Mouse (Mus musculus) gastrocnemius, postnatal 25 days (tissue): ENCODE measurements at regions not wholly inside any gene's neighbourhood (a gene's known extent, or its start where the extent isn't known, plus 50 kb on each side); places are given as distances from the start of the nearest gene placed in this dataset.

ENCODE experiments used
- DNase-seq: peaks from one replicate; pipeline ENCODE4 v3.0.0; 2022

GRCm38 (mm10) chr15:61508806-61509205 lies 586.0 kb upstream of the A1bg start:
- DNase-seq = no peak

GRCm38 (mm10) chr15:61506361-61506897 lies 583.6 kb upstream of the A1bg start:
- DNase-seq = no peak

- DNase-seq = no peak
Observed at GRCm38 (mm10) chr15:61503436-61503835, 580.6 kb upstream of the A1bg start.

GRCm38 (mm10) chr15:61489731-61490130 lies 566.9 kb upstream of the A1bg start:
- no peak for DNase-seq

GRCm38 (mm10) chr15:61481861-61482260 lies 559.0 kb upstream of the A1bg start:
- DNase-seq = no peak

GRCm38 (mm10) chr15:61473900-61474299 lies 551.1 kb upstream of the A1bg start:
- no peak for DNase-seq

GRCm38 (mm10) chr15:61455042-61455441 lies 532.2 kb upstream of the A1bg start:
- no peak for DNase-seq

- no peak for DNase-seq
Observed at GRCm38 (mm10) chr15:61454350-61454671, 531.5 kb upstream of the A1bg start.

- DNase-seq = no peak
Observed at GRCm38 (mm10) chr15:61453656-61454349, 531.0 kb upstream of the A1bg start.

- no peak for DNase-seq
Observed at GRCm38 (mm10) chr15:61450217-61450616, 527.4 kb upstream of the A1bg start.

- DNase-seq = no peak
Observed at GRCm38 (mm10) chr15:61448482-61448881, 525.7 kb upstream of the A1bg start.

- DNase-seq = no peak
Observed at GRCm38 (mm10) chr15:61446053-61446840, 523.4 kb upstream of the A1bg start.

- DNase-seq = no peak
Observed at GRCm38 (mm10) chr15:61441734-61442398, 519.1 kb upstream of the A1bg start.

GRCm38 (mm10) chr15:61441012-61441411 lies 518.2 kb upstream of the A1bg start:
- DNase-seq = no peak

- no peak for DNase-seq
Observed at GRCm38 (mm10) chr15:61440284-61440683, 517.5 kb upstream of the A1bg start.

GRCm38 (mm10) chr15:61439623-61440170 lies 516.9 kb upstream of the A1bg start:
- no peak for DNase-seq

- no peak for DNase-seq
Observed at GRCm38 (mm10) chr15:61428818-61429415, 506.1 kb upstream of the A1bg start.

GRCm38 (mm10) chr15:61422989-61423388 lies 500.2 kb upstream of the A1bg start:
- no peak for DNase-seq

- DNase-seq = no peak
Observed at GRCm38 (mm10) chr15:61417506-61417905, 494.7 kb upstream of the A1bg start.

- DNase-seq = no peak
Observed at GRCm38 (mm10) chr15:61416841-61417240, 494.0 kb upstream of the A1bg start.

- no peak for DNase-seq
Observed at GRCm38 (mm10) chr15:61415626-61416025, 492.8 kb upstream of the A1bg start.

- DNase-seq = no peak
Observed at GRCm38 (mm10) chr15:61411821-61412220, 489.0 kb upstream of the A1bg start.
